Mouse (Mus musculus) forebrain, postnatal 0 days (tissue): ENCODE data around the gene Lyzl4. TPM values are rescaled to one million over a fixed set of nuclear protein-coding genes. Genes with fewer than 3 reads are reported as not detected.

ENCODE experiments used
- ATAC-seq: fragments of 200-750 bp; cut with Nextera tagmentation; 2 replicates; pipeline ENCODE4 v1.8.0; 2017; ENCODE audit warnings: mild to moderate bottlenecking, moderate library complexity
- DNase-seq: peaks from one replicate; pipeline ENCODE4 v3.0.0-alpha.2; 2015
- H3K27ac ChIP-seq: fragments of 300-500 bp; sonication (generic); 2 replicates; pipeline ENCODE4 v1.5.1; 2014; ENCODE audit warnings: low read depth, mild to moderate bottlenecking, antibody characterized with exemption, low read length, moderate library complexity, mixed read lengths
- H3K27me3 ChIP-seq: fragments of 300-500 bp; sonication (generic); 2 replicates; pipeline ENCODE4 v1.6.1; 2014; ENCODE audit warnings: mild to moderate bottlenecking, low read length, mixed read lengths; ENCODE audit not compliant: insufficient read depth
- H3K36me3 ChIP-seq: fragments of 300-500 bp; sonication (generic); 2 replicates; pipeline ENCODE4 v1.6.1; 2014; ENCODE audit warnings: mild to moderate bottlenecking, moderate library complexity; ENCODE audit not compliant: insufficient read depth
- H3K4me1 ChIP-seq: fragments of 300-500 bp; sonication (generic); 2 replicates; pipeline ENCODE4 v1.6.1; 2014; ENCODE audit warnings: antibody characterized with exemption; ENCODE audit not compliant: insufficient read depth
- H3K4me2 ChIP-seq: fragments of 300-500 bp; sonication (generic); 2 replicates; pipeline ENCODE4 v1.6.1; 2014; ENCODE audit warnings: low read depth, mild to moderate bottlenecking, moderate library complexity
- H3K4me3 ChIP-seq: fragments of 300-500 bp; sonication (generic); 2 replicates; pipeline ENCODE4 v1.5.1; 2014; ENCODE audit warnings: low read depth, low read length, mixed read lengths
- H3K9ac ChIP-seq: fragments of 300-500 bp; sonication (generic); 2 replicates; pipeline ENCODE4 v1.6.1; 2014; ENCODE audit warnings: mild to moderate bottlenecking
- H3K9me3 ChIP-seq: fragments of 300-500 bp; sonication (generic); 2 replicates; pipeline ENCODE4 v1.6.1; 2016; ENCODE audit warnings: low read length
- CTCF ChIP-seq: sonication (generic); IDR thresholded peaks from 2 replicates; pipeline ENCODE4 v1.5.1; 2016; ENCODE audit warnings: antibody characterized with exemption, control low read depth, low read depth
- WGBS: fragments of 180-500 bp; shearing (Covaris S2); extraction: QIAGEN DNeasy Blood & Tissue Kit; methylation state at CpG from one replicate; pipeline ENCODE4 v1.1.7; 2014; 5-methylcytosine and 5-hydroxymethylcytosine counted together
- polyA plus RNA-seq: library from polyadenylated mRNA; unstranded; fragments of >200 nt; fragmentation: Nextera tagmentation; extraction: Ambion mirVana; gene quantifications from 2 replicates; pipeline ENCODE4 v1.2.1, GENCODE M21; 2015
- total RNA-seq: library from RNA; depleted of rRNA; stranded (reverse); fragments of >200 nt; gene quantifications from 2 replicates; pipeline ENCODE4 v1.2.3, GENCODE M21; 2014

Gene Lyzl4
- total and polyA plus RNA-seq, 2 experiments from 2014 or later, result not detected

DNA sequence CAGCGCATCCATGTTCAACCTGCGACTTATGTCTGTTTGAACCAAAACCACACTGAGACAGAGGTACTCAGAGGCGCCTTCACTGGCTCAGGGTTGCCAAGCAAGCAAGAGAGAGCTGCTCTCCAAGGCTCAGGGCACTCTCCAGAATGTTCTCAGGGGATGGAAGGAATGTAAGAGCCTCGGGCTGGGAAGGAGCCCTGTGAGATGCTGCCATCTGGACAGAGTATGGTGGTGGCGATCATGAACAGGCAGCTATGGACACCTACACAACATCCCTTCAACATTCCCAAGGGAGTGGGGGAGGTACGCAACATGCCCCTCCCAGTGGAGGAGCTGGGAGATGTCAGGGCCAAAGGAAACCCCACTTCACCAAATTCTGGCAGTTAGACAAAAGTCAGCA is 83.7 kb downstream of the Lyzl4 start:
- Histone ChIP-seq H3K36me3 (no peaks in the 10 kb centered on the region), H3K4me2 (no peak overlapping the region), H3K4me3 (no peak overlapping the region), H3K4me1 (peaks cover 15% of the 10 kb centered on the region), H3K9ac (no peak overlapping the region), H3K27ac (no peak overlapping the region), H3K9me3 (no peaks in the 10 kb centered on the region), H3K27me3 (no peaks in the 10 kb centered on the region)
- TF ChIP-seq CTCF, result no peak
- 79% methylated on average over 6 of the region's 6 CpGs for WGBS
- no peak for ATAC-seq
- no peak for DNase-seq

DNA sequence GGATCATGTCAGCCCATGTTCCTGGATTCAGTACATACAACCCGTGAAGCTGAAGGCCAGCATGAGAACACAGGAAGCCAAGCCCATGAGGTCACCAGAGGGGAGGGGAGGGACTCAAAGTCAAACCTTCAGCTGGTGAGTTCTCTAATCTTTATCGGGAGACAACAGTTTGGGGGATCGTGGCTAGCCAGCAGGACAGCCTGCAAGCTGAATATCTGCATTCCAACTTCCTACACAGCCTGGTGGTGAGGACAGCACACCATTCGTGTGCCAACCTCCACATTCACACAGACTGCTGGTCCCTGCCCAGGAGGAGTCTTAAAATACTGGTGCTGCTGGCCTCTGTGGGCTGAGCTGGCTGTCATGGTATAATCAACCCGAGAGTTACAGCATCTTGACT is 85.0 kb downstream of the Lyzl4 start:
- Histone ChIP-seq H3K4me1 (peaks cover 15% of the 10 kb centered on the region), H3K27me3 (no peaks in the 10 kb centered on the region; the same call in 1 of the 2 replicates), H3K4me2 (no peak overlapping the region), H3K27ac (no peak overlapping the region), H3K36me3 (no peaks in the 10 kb centered on the region), H3K9me3 (no peaks in the 10 kb centered on the region), H3K4me3 (no peak overlapping the region), H3K9ac (no peak overlapping the region)
- TF ChIP-seq CTCF, result no peak
- DNase-seq, result no peak
- ATAC-seq, result peak; percentile 28; the same call in 1 of the 2 replicates
- 62% methylated on average over 5 of the region's 5 CpGs for WGBS

DNA sequence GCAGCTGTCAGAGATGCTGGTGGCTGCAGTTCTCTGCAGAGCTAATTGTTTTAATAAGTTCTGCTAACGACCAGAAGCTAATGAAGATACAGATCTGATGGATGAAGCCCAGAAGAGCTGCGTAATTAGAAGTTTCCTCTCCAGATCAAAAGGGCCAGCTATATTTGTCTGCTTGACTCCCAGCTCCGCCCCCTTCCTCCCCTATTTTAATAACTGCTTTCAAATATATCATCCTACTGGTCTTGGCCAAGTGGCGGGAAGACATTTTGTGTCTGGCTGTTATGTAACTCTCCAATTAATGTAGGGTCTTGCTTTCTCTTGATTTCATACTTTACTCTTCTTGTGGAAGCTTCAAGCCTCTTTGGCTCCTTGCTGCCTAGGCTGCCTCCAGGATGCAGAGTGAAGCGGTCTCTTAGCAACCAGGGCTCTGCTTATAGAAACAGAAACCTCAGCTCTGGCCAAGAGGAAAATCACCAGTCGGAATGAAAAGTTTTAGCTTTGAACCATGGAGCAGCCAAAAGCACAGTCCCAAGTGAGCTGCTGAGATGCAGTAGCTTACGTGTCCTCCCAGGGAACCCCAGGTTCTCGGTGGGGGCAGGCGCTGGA is 86.4 kb downstream of the Lyzl4 start:
- H3K36me3 ChIP-seq, result no peaks in the 10 kb centered on the region
- H3K4me1 ChIP-seq, result peaks cover 15% of the 10 kb centered on the region
- H3K4me2 ChIP-seq, result peak overlapping the region; percentile 13; the same call in 1 of the 2 replicates
- no peaks in the 10 kb centered on the region for H3K9me3 ChIP-seq
- no peak overlapping the region; the same call in 1 of the 2 replicates for H3K27ac ChIP-seq
- WGBS, result 19% methylated on average over 9 of the region's 9 CpGs
- no peaks in the 10 kb centered on the region; the same call in 1 of the 2 replicates for H3K27me3 ChIP-seq
- ATAC-seq (peak; percentile 71), DNase-seq (peak; percentile 65)
- no peak overlapping the region for H3K9ac ChIP-seq
- TF ChIP-seq CTCF, result no peak
- H3K4me3 ChIP-seq, result no peak overlapping the region

- WGBS, result 73% methylated on average over 4 of the region's 4 CpGs
- no peaks in the 10 kb centered on the region for H3K9me3 ChIP-seq
- TF ChIP-seq CTCF, result no peak
- ATAC-seq (no peak), DNase-seq (no peak)
- no peak overlapping the region for H3K27ac ChIP-seq
- peaks cover 15% of the 10 kb centered on the region for H3K4me1 ChIP-seq
- H3K4me2 ChIP-seq, result no peak overlapping the region
- H3K27me3 ChIP-seq, result no peaks in the 10 kb centered on the region; the same call in 1 of the 2 replicates
- no peaks in the 10 kb centered on the region for H3K36me3 ChIP-seq
- no peak overlapping the region for H3K4me3 ChIP-seq
- no peak overlapping the region for H3K9ac ChIP-seq
Observed at GRCm38 (mm10) chr9:121553643-121554042, 88.3 kb downstream of the Lyzl4 start.

DNA sequence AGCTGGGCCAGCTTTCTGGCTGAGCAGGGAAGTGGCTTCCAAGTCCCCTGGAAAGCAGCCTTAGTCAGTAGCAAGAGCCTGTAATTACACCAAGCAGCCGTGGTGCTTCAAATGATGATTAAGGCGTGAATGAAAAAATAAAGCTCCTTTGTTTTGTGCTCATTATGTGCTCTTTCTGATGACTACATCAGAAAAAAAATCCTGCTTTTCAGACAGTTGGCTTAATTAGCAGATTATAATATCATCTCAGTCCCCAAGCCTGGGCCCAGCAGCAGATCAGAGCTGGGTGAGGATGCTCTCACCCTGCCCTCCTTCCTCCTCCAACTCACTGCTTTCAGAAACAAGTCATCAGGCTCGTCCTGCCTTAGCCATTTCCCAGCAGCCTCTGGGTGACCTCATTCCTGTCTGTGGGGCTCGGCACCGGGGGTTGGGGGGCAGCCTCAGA is 91.5 kb downstream of the Lyzl4 start:
- H3K4me2 ChIP-seq, result no peak overlapping the region
- H3K36me3 ChIP-seq, result no peaks in the 10 kb centered on the region
- no peak overlapping the region for H3K4me3 ChIP-seq
- DNase-seq (peak; percentile 70), ATAC-seq (peak; percentile 87)
- whole genome bisulfite sequencing, result 18% methylated on average over 5 of the region's 5 CpGs
- no peak overlapping the region for H3K9ac ChIP-seq
- peaks cover 2% of the 10 kb centered on the region for H3K4me1 ChIP-seq
- no peaks in the 10 kb centered on the region for H3K9me3 ChIP-seq
- H3K27me3 ChIP-seq, result no peaks in the 10 kb centered on the region; the same call in 1 of the 2 replicates
- peak overlapping the region; percentile 79 for H3K27ac ChIP-seq
- TF ChIP-seq CTCF, result no peak

GRCm38 (mm10) chr9:121549444-121549843 is 92.5 kb downstream of the Lyzl4 start:
- Histone ChIP-seq H3K36me3 (no peaks in the 10 kb centered on the region), H3K4me3 (no peak overlapping the region), H3K9ac (no peak overlapping the region), H3K27ac (no peak overlapping the region), H3K9me3 (no peaks in the 10 kb centered on the region), H3K4me2 (no peak overlapping the region), H3K4me1 (no peaks in the 10 kb centered on the region), H3K27me3 (no peaks in the 10 kb centered on the region; the same call in 1 of the 2 replicates)
- ATAC-seq, result no peak
- no peak for TF ChIP-seq CTCF
- DNase-seq, result no peak

GRCm38 (mm10) chr9:121549010-121549409 is 92.9 kb downstream of the Lyzl4 start:
- Histone ChIP-seq H3K9ac (no peak overlapping the region), H3K27me3 (no peaks in the 10 kb centered on the region; the same call in 1 of the 2 replicates)
- 80% methylated on average over 5 of the region's 5 CpGs for WGBS

More at GRCm38 (mm10) chr9:121549010-121549409, 92.9 kb downstream of the Lyzl4 start:
- ATAC-seq, result no peak
- H3K36me3 ChIP-seq, result no peaks in the 10 kb centered on the region
- no peak for TF ChIP-seq CTCF
- H3K4me1 ChIP-seq, result no peaks in the 10 kb centered on the region
- H3K9me3 ChIP-seq, result no peaks in the 10 kb centered on the region
- no peak overlapping the region for H3K4me2 ChIP-seq
- H3K4me3 ChIP-seq, result no peak overlapping the region
- DNase-seq, result no peak
- H3K27ac ChIP-seq, result no peak overlapping the region
